Mouse (Mus musculus) bone marrow, adult 2 months (tissue): Measurements from ENCODE around the gene Ankrd45. TPM values are rescaled to one million over a fixed set of nuclear protein-coding genes. Genes with fewer than 3 reads are reported as not detected.

Experiments used
- H3K27ac ChIP-seq: fragments of 200-500 bp; 2 replicates; pipeline ENCODE4 v1.5.1; 2012; ENCODE audit warnings: low read depth, mild to moderate bottlenecking, control low read depth, inconsistent platforms, low read length; ENCODE audit not compliant: control insufficient read depth, poor library complexity, insufficient read depth
- H3K4me1 ChIP-seq: fragments of 200-500 bp; 2 replicates; pipeline ENCODE4 v1.6.1; 2011; ENCODE audit warnings: low read length; ENCODE audit not compliant: control insufficient read depth, insufficient read depth
- H3K4me3 ChIP-seq: fragments of 200-500 bp; replicated peaks from 2 replicates; pipeline ENCODE3; 2011; ENCODE audit warnings: mild to moderate bottlenecking, low read depth, low read length, control low read depth; ENCODE audit not compliant: control insufficient read depth
- CTCF ChIP-seq: fragments of 200-500 bp; IDR thresholded peaks from 2 replicates; pipeline ENCODE4 v1.5.1; 2011; ENCODE audit warnings: low read length, control low read depth; ENCODE audit not compliant: control insufficient read depth, insufficient read depth
- POLR2A ChIP-seq: fragments of 200-500 bp; IDR thresholded peaks from 2 replicates; pipeline ENCODE4 v1.6.1; 2011; ENCODE audit warnings: low read depth, mild to moderate bottlenecking, control low read depth, low read length, borderline replicate concordance; ENCODE audit not compliant: control insufficient read depth
- WGBS: fragments of 180-500 bp; shearing (Covaris S2); methylation state at CpG from one replicate; pipeline ENCODE4 v1.1.7; 2018; 5-methylcytosine and 5-hydroxymethylcytosine counted together
- polyA plus RNA-seq: library from polyadenylated mRNA; stranded (reverse); fragments of >200 nt; gene quantifications from 2 replicates; pipeline ENCODE4 v1.2.4, GENCODE M21; 2011; ENCODE audit warnings: low replicate concordance; ENCODE audit not compliant: missing spikeins, insufficient read depth, insufficient read length

Ankrd45 gene
- polyA plus RNA-seq: 1.5 TPM in 1 of 2 replicates, not detected in the other

DNA sequence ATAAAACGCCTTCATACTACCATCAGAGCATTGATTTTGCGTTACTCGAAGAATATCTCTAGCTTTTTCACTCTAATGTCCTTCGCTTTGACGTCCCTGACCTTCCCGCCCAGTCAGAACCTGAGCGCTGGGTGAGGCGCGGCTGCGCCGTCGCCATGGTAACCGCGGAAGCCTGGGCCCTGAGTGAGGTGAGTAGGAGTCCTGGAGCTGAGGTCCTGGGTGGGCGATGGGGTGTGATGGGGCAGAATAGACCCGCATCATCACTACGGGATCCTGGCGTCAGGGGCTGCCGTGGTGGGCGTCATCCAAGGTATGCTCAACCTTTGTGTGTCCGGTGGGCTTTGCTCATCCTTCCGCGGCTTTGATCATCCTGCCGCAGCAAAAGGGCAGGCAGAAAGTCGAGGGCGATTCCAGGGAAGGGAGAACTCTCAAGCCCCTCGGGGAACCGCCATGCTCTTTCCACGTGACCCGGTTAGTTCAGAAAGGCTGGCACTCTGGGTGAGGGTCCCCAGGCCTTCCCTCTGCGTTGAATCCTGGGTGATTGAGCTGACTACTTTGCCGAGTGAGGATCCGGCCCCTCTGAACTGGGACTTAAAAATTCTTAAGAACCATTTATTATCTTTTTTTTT, at the start of gene Ankrd45:
Gene Ankrd45 (plus strand): TSS at position 161 of the 629 bp plus-strand sequence.
- H3K4me3 ChIP-seq: no peak within 1 kb of the TSS
- no peaks in the 10 kb centered on the region for H3K4me1 ChIP-seq
- no peak within 1 kb of the TSS for H3K27ac ChIP-seq
- TF ChIP-seq CTCF (no peak), POLR2A (no peak)
- WGBS: 17% methylated on average over 33 of the region's 33 CpGs

GRCm38 (mm10) chr1:161099721-161100405, 42.6 kb upstream of the Ankrd45 start:
- TF ChIP-seq CTCF: no peak
- WGBS: 69% methylated on average over 4 of the region's 4 CpGs
- no peak overlapping the region for H3K27ac ChIP-seq
- no peak overlapping the region for H3K4me3 ChIP-seq
- no peaks in the 10 kb centered on the region for H3K4me1 ChIP-seq

DNA sequence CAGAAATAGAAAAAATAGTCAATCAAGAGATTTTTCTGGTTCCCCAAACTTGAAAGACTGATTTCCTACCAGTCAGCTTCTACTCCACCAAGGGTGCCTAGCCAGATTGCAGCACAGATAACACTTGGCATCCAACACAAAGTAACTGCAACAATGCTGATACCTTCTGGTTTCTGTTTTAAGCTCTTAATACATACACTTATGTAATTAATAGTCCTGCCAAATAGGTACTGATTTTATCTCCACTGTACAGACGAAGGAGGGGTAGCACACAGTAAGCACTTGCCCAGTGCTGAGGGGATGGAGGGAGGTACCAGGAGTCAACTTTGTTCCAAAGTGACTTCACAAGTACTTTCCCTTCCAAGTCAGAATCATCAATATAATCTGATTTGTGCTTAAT, 38.6 kb upstream of the Ankrd45 start:
- no peak for TF ChIP-seq POLR2A
- TF ChIP-seq CTCF: no peak
- Histone ChIP-seq H3K4me3 (no peak overlapping the region), H3K27ac (no peak overlapping the region), H3K4me1 (no peaks in the 10 kb centered on the region)
- WGBS: 46% methylated on average over 1 of the region's 1 CpGs

DNA sequence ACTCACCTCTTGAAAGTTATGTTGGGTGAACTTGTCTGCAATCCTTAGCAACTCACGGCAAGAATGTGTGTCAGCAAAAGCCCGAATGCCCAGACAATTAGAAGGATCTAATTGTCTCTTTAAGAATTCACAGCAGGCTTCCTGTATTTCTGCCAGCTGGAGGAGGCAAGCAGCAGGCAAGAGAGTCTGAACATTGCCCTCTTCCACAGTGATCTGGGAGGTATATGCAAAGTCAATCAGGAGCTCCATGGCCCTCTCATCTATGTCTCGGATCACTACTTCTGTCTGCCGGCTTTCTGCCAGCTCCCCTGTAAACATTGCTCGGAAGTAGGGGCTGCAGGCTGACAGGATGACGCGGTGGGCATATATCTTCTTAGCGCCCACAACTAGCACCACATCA, 33.3 kb upstream of the Ankrd45 start:
- Histone ChIP-seq H3K27ac (no peak overlapping the region), H3K4me3 (no peak overlapping the region), H3K4me1 (no peaks in the 10 kb centered on the region)
- TF ChIP-seq CTCF (no peak), POLR2A (no peak)
- WGBS: 86% methylated on average over 8 of the region's 8 CpGs

DNA sequence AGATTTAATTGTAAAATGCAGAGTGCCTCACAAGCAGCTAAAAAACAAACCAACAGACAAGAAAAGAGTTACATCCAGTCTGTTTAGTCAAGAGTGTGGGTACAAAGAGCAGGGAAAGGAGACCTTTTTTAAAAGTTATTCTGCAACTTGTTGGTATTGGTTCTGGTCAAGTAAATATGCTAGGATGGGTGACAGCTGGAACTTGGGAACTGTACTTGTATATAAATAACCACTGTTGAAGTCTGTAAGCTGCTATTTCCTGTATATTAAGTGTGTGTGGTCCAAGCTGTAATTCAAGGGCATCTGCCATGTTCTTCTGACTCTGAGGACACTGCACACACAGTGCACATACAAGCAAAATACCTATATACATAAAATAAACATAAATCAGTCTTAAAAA, 27.9 kb upstream of the Ankrd45 start:
- TF ChIP-seq CTCF: no peak
- no peak for TF ChIP-seq POLR2A
- no peak overlapping the region for H3K27ac ChIP-seq
- H3K4me3 ChIP-seq: no peak overlapping the region
- H3K4me1 ChIP-seq: no peaks in the 10 kb centered on the region

- Histone ChIP-seq H3K4me1 (no peaks in the 10 kb centered on the region), H3K4me3 (no peak overlapping the region), H3K27ac (no peak overlapping the region)
- TF ChIP-seq POLR2A: no peak
- TF ChIP-seq CTCF: no peak
- WGBS: 88% methylated on average over 10 of the region's 10 CpGs
Observed at GRCm38 (mm10) chr1:161122661-161123418, 19.7 kb upstream of the Ankrd45 start.

DNA sequence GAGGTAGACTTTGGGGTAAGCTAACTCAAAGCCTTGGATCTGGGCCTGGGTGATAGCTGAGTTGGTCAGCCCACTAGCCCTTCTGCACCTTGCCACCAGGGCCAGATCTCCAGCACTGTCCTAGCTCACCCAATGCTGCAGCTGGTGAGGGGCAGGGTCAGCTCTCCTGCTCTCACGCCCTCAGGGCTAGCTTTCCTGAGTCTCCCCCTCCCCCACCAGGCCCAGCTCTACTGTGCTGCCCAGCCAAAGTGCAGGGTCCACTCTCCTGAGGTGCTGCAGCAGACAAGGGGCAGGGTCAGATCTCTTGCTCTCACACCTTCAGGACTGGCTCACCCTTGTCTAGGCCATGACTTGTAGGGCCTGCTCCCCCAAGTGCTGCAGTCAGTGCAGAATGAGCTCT, 16.0 kb upstream of the Ankrd45 start:
- Histone ChIP-seq H3K4me3 (no peak overlapping the region), H3K27ac (no peak overlapping the region), H3K4me1 (no peaks in the 10 kb centered on the region)
- TF ChIP-seq POLR2A (no peak), CTCF (no peak)
- 100% methylated on average over 1 of the region's 1 CpGs for WGBS

- peak within 1 kb of the TSS; percentile 43 for H3K27ac ChIP-seq
- H3K4me3 ChIP-seq: peak within 1 kb of the TSS; percentile 78
- H3K4me1 ChIP-seq: no peaks in the 10 kb centered on the region
- TF ChIP-seq POLR2A (peak; percentile 83), CTCF (no peak)
- WGBS: under 1% methylated on average over 41 of the region's 41 CpGs
Observed at GRCm38 (mm10) chr1:161130726-161131664, 11.5 kb upstream of the Ankrd45 start, which contains the start of gene Klhl20. Gene Klhl20, minus strand, starts transcription at chr1:161131511.
